Comparison of ENCODE assay signal across 39 mouse cellular contexts in the genomic region with DNA sequence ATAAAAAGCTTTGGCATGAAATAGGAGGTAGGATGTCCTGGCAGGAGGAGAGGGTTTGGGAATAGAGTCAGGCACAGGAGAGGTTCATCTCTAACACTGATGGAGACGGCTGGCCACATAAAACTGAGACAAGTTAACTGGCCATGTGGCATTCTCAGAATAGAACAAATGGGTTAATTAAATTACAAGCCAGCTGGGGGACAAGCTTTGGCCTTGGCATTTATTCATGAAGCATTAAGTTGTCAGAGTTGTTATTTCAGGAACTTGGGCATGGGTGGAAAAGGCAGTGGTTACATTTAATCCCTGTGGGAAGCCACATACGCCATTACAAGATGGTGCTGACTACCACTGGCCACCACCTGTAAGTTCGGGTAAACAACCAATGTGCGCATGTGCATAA. TPM values are rescaled to one million over a fixed set of nuclear protein-coding genes. Genes with fewer than 3 reads are reported as not detected.
"Had no signal": no experiment of that assay in that cellular context is flagged by ENCODE, and none has a peak within 500 bp of the region (broad histone marks: within the 10 kb centered on the region; RNA-seq: fewer than 3 reads in every experiment).

No protein-coding gene starts in this region.

- H3K36me3 ChIP-seq: heart, embryonic 13.5 days; heart, embryonic 15.5 days; hindbrain, embryonic 13.5 days; hindbrain, embryonic 15.5 days; kidney, embryonic 15.5 days; limb, embryonic 13.5 days; limb, embryonic 15.5 days; liver, embryonic 12.5 days had no signal

- ATAC-seq: hindbrain, postnatal 0 days; intestine, embryonic 16.5 days; liver, embryonic 12.5 days had no signal

- H3K9me3 ChIP-seq: heart, embryonic 13.5 days; heart, embryonic 15.5 days; hindbrain, embryonic 13.5 days; hindbrain, embryonic 15.5 days; kidney, embryonic 15.5 days; limb, embryonic 13.5 days; limb, embryonic 15.5 days; liver, embryonic 12.5 days had no signal

- H3K4me3 ChIP-seq: heart, adult 2 months; heart, embryonic 13.5 days; heart, embryonic 15.5 days; hindbrain, embryonic 13.5 days; hindbrain, embryonic 15.5 days; kidney, embryonic 15.5 days; limb, embryonic 13.5 days; limb, embryonic 15.5 days; liver, embryonic 12.5 days had no signal

- DNase-seq: gastrocnemius, postnatal 14 days; gastrocnemius, postnatal 36 days; heart, adult 2 months; heart, postnatal 14 days; heart, postnatal 36 days; kidney, adult 11 months; kidney, adult 2 months; kidney, adult 9 months; kidney, postnatal 14 days; kidney, postnatal 36 days; layer of hippocampus, adult 9-11 months; layer of hippocampus, postnatal 36 days; left cerebral cortex, postnatal 4 days had no signal

- H3K27ac ChIP-seq: heart, adult 2 months; heart, embryonic 13.5 days; heart, embryonic 15.5 days; hindbrain, embryonic 13.5 days; hindbrain, embryonic 15.5 days; hindbrain, postnatal 0 days; kidney, embryonic 15.5 days; kidney, postnatal 0 days; limb, embryonic 13.5 days; limb, embryonic 15.5 days; liver, embryonic 12.5 days had no signal

- H3K9ac ChIP-seq: heart, embryonic 13.5 days; heart, embryonic 15.5 days; hindbrain, embryonic 13.5 days; hindbrain, embryonic 15.5 days; kidney, embryonic 15.5 days; limb, embryonic 13.5 days; limb, embryonic 15.5 days; liver, embryonic 12.5 days had no signal

- H3K4me2 ChIP-seq: heart, embryonic 11.5 days; heart, embryonic 13.5 days; heart, embryonic 15.5 days; hindbrain, embryonic 13.5 days; hindbrain, embryonic 15.5 days; kidney, embryonic 15.5 days; limb, embryonic 13.5 days; limb, embryonic 15.5 days; liver, embryonic 12.5 days had no signal

- H3K4me1 ChIP-seq: liver, embryonic 12.5 days had no signal

RNA-seq across cellular contexts. Expression of a gene that starts 3.0 kb away (rescaled TPM):
- total RNA-seq: gastrocnemius, adult 18-20 months; gastrocnemius, adult 8-10 months; gastrocnemius, postnatal 14 days; gastrocnemius, postnatal 36 days; heart, adult 2 months; heart, postnatal 14 days; heart, postnatal 36 days; hematopoietic stem cell, adult 5-6 weeks had no signal
- polyA plus RNA-seq: heart, embryonic 11.5 days; heart, embryonic 13.5 days; heart, embryonic 15.5 days; heart, postnatal 0 days; hindbrain, embryonic 11.5 days; hindbrain, embryonic 13.5 days; intestine, embryonic 14.5 days; intestine, embryonic 16.5 days; kidney, embryonic 15.5 days; kidney, postnatal 0 days; large intestine, adult 2 months; limb, embryonic 11.5 days; limb, embryonic 13.5 days; limb, embryonic 15.5 days; liver, embryonic 12.5 days had no signal

RNA-seq across cellular contexts. Expression of a gene that starts 27.6 kb away (rescaled TPM):
- total RNA-seq: gastrocnemius, adult 18-20 months; gastrocnemius, postnatal 36 days; heart, adult 2 months; heart, postnatal 14 days; heart, postnatal 36 days; hematopoietic stem cell, adult 5-6 weeks; liver, adult 2 months had no signal
- polyA plus RNA-seq: heart, adult 2 months; heart, embryonic 11.5 days; heart, embryonic 15.5 days; intestine, embryonic 14.5 days; intestine, embryonic 16.5 days; kidney, adult 2 months; kidney, embryonic 15.5 days; limb, embryonic 11.5 days; liver, adult 2 months; liver, embryonic 12.5 days had no signal

RNA-seq across cellular contexts. Expression of a gene that starts 31.5 kb away (rescaled TPM):
- total RNA-seq: gastrocnemius, adult 18-20 months; gastrocnemius, adult 8-10 months; gastrocnemius, postnatal 14 days; gastrocnemius, postnatal 36 days; hematopoietic stem cell, adult 5-6 weeks; hindbrain, postnatal 0 days; layer of hippocampus, adult 18-20 months; layer of hippocampus, postnatal 14 days; layer of hippocampus, postnatal 36 days; left cerebral cortex, adult 18-20 months; left cerebral cortex, adult 8-10 months; left cerebral cortex, postnatal 25 days; liver, adult 2 months had no signal
- polyA plus RNA-seq: hindbrain, embryonic 11.5 days; hindbrain, embryonic 13.5 days; hindbrain, embryonic 15.5 days; hindbrain, postnatal 0 days; intestine, embryonic 14.5 days; intestine, embryonic 16.5 days; kidney, postnatal 0 days; large intestine, adult 2 months; limb, embryonic 11.5 days; limb, embryonic 13.5 days; liver, adult 2 months; liver, embryonic 12.5 days had no signal
